Mouse (Mus musculus) liver, embryonic 14.5 days (tissue): Measurements from ENCODE around the gene Klf14. TPM values are rescaled to one million over a fixed set of nuclear protein-coding genes. Genes with fewer than 3 reads are reported as not detected.
A peak's percentile ranks its signal among the peaks of the same experiment; 100 is the strongest.

ENCODE experiments used
- ATAC-seq: fragments of 200-750 bp; cut with Nextera tagmentation; 2 replicates; pipeline ENCODE4 v1.8.0; 2017; ENCODE audit warnings: moderate number of reproducible peaks, mild to moderate bottlenecking, moderate library complexity; ENCODE audit not compliant: insufficient read depth
- DNase-seq, 3 experiments: peaks; one replicate each; pipeline ENCODE4 v3.0.0-alpha.2; 2012 to 2013; ENCODE audit warnings: low read depth in 3 of 3, low spot score in 3 of 3
- H3K27ac ChIP-seq: fragments of 300-500 bp; sonication (generic); 2 replicates; pipeline ENCODE4 v1.5.1; 2014; ENCODE audit warnings: moderate library complexity, mild to moderate bottlenecking, control low read depth, inconsistent platforms
- H3K27me3 ChIP-seq: fragments of 300-500 bp; sonication (generic); 2 replicates; pipeline ENCODE4 v1.6.1; 2014; ENCODE audit warnings: mild to moderate bottlenecking, low read length, moderate library complexity; ENCODE audit not compliant: control insufficient read depth, insufficient read depth
- H3K36me3 ChIP-seq: fragments of 300-500 bp; sonication (generic); replicated peaks from 2 replicates; pipeline ENCODE4 v1.6.1; 2014; ENCODE audit warnings: low read depth; ENCODE audit not compliant: control insufficient read depth, insufficient read depth
- H3K4me1 ChIP-seq, 2 experiments: fragments of 200-500 bp in 1 of 2; fragments of 300-500 bp in 1 of 2; sonication (generic) in 1 of 2; replicated peaks; 2 replicates each; pipeline ENCODE4 v1.6.1; 2012 to 2014; ENCODE audit warnings: antibody characterized with exemption in 1 of 2, inconsistent platforms in 1 of 2, low read length in 1 of 2; ENCODE audit not compliant: control insufficient read depth in 2 of 2, insufficient read depth in 2 of 2
- H3K4me2 ChIP-seq: fragments of 300-500 bp; sonication (generic); 2 replicates; pipeline ENCODE4 v1.6.1; 2014; ENCODE audit warnings: low read depth, mild to moderate bottlenecking, control low read depth, moderate library complexity
- H3K4me3 ChIP-seq, 2 experiments: fragments of 200-500 bp in 1 of 2; fragments of 300-500 bp in 1 of 2; sonication (generic) in 1 of 2; 2 replicates each; pipeline ENCODE4 v1.5.1; 2012 to 2014; ENCODE audit warnings: low read depth in 2 of 2, low read length in 2 of 2, mild to moderate bottlenecking in 2 of 2, control low read depth in 1 of 2, inconsistent platforms in 1 of 2, moderate library complexity in 1 of 2; ENCODE audit not compliant: insufficient read depth in 1 of 2
- H3K9ac ChIP-seq: fragments of 300-500 bp; sonication (generic); replicated peaks from 2 replicates; pipeline ENCODE4 v1.6.1; 2014; ENCODE audit warnings: mild to moderate bottlenecking, control low read depth, moderate library complexity
- H3K9me3 ChIP-seq: fragments of 300-500 bp; sonication (generic); 2 replicates; pipeline ENCODE4 v1.6.1; 2016; ENCODE audit warnings: low read length, mixed read lengths; ENCODE audit not compliant: control insufficient read depth
- CTCF ChIP-seq: IDR thresholded peaks from 2 replicates; pipeline ENCODE4 v1.5.1; 2016; ENCODE audit warnings: antibody characterized with exemption, low read depth, control low read depth
- EP300 ChIP-seq: IDR thresholded peaks from 2 replicates; pipeline ENCODE4 v1.6.1; 2016; ENCODE audit warnings: antibody characterized with exemption, low read depth
- WGBS: fragments of 180-500 bp; shearing (Covaris S2); extraction: QIAGEN DNeasy Blood & Tissue Kit; methylation state at CpG from one replicate; pipeline ENCODE4 v1.1.7; 2014; ENCODE audit not compliant: insufficient replicate concordance; 5-methylcytosine and 5-hydroxymethylcytosine counted together
- polyA plus RNA-seq, 2 experiments: library from polyadenylated mRNA; depleted of rRNA in 1 of 2; stranded (reverse) in 1 of 2; unstranded in 1 of 2; fragments of >200 nt; fragmentation: Nextera tagmentation in 1 of 2; extraction: Ambion mirVana in 1 of 2; gene quantifications; 2 replicates each; pipeline versions ENCODE4 v1.2.1 to v1.2.3; 2012 to 2014

The Klf14 gene
- polyA plus RNA-seq (2012; rRNA removed), result 0.11 and 0.17 TPM in 2 replicates
- 0.32 TPM in 2 replicates for polyA plus RNA-seq (2014; fragmentation: Nextera tagmentation; extraction: Ambion mirVana)

DNA sequence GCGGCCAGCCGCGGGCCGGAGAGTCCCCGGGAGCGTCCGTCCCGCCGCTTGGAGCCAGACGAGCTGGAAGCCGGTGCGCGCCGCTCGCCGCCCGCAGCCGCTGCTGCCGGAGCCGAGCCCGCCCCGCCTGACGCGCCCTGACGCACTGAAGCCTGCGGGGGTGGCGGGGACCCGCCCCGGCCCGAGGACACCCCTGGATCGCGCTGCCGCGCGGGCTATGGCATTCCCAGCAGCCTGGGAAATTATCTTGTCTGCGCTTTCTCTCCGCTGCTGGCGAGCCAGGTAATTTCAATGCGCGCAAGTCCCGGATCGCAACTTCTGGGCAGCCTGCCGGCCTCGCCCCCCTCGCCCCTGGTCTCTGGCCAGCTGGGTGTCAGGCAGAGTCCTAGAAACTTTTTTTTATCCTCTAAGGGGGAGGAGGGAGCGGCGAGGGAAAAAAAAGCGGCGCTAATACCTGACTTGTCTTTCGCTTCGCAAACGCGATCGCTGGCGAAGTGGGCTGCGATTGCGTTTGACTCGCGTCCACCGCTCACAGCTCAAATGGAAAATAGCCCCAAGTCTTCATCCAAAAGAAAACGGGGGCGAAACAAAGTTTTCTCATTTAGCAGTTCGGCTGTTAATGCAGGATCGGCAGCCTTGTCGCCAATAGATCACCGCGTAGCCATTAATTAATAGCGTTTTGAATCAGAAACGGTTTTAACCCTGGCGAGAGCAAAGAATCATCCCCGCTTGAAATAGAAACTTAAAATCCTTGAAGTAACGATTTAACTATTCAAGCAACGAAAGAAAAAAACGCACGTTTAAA lies at the start of gene Klf14:
Gene Klf14 (minus strand): TSS at position 343 of the 805 bp plus-strand sequence.
- Histone ChIP-seq H3K27me3 (peaks cover 51% of the 10 kb centered on the region), H3K9ac (no peak within 1 kb of the TSS), H3K9me3 (peaks cover 4% of the 10 kb centered on the region), H3K27ac (no peak within 1 kb of the TSS), H3K4me3 (peak within 1 kb of the TSS; percentile 35 to 41), H3K4me1 (no peaks in the 10 kb centered on the region), H3K4me2 (peak within 1 kb of the TSS; percentile 53), H3K36me3 (no peaks in the 10 kb centered on the region)
- no peak for TF ChIP-seq CTCF
- no peak for TF ChIP-seq EP300
- ATAC-seq (no peak), DNase-seq (no peak)
- 1% methylated on average over 73 of the region's 75 CpGs for WGBS

DNA sequence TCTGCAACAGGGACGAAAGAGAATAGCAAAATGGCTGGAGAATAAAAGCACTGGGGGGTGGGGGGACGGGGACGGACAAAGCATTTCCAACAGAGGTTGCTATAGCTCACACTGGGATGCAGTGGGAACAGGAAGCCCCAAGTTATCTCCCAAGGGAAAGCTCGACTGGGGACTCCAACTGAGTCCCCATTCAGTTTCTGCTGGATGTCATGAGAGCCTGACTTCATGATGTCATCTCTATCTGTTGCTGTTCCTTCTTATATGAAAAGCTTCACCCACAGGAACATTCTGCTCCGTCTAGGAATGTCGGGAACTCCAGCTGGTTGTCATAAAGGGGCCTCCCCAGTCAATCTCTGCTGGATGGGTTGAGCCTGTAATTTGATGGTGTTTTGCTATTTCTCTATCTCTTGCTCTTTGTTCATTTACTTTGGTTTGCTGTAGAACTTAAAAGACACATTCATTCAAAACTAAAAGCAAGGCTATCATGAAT lies 47.3 kb upstream of the Klf14 start:
- no peak for TF ChIP-seq CTCF
- no peak for TF ChIP-seq EP300
- WGBS, result 62% methylated on average over 6 of the region's 6 CpGs
- ATAC-seq (no peak), DNase-seq (no peak)
- Histone ChIP-seq H3K27me3 (no peaks in the 10 kb centered on the region), H3K9me3 (no peaks in the 10 kb centered on the region), H3K9ac (no peak overlapping the region), H3K36me3 (no peaks in the 10 kb centered on the region), H3K4me3 (no peak overlapping the region), H3K27ac (no peak overlapping the region), H3K4me2 (no peak overlapping the region), H3K4me1 (no peaks in the 10 kb centered on the region)

DNA sequence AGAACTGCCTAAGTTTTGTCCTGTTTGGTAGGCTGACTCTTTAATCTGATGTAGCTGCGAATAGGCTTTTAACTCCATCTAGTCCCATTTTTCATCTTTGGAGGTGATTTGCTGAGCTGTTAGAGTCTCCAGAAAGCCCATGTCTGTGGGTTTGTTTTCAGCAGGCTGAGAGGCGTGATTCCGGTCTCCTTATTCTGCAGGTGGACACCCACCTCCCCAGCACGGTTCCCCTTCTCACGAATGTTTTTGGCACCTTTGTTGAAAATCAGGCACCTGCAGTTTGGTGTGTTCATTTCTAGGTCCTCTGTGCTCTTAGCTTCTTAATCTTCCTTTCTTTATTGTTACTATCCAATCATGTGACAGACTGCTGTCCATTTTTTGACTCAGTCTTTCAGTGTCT lies 27.5 kb upstream of the Klf14 start:
- Histone ChIP-seq H3K27me3 (no peaks in the 10 kb centered on the region), H3K4me2 (no peak overlapping the region), H3K9ac (no peak overlapping the region), H3K36me3 (no peaks in the 10 kb centered on the region), H3K4me3 (no peak overlapping the region), H3K9me3 (no peaks in the 10 kb centered on the region), H3K4me1 (no peaks in the 10 kb centered on the region), H3K27ac (no peak overlapping the region)
- no peak for TF ChIP-seq CTCF
- TF ChIP-seq EP300, result no peak
- no peak for DNase-seq
- no peak for ATAC-seq
- WGBS, result 67% methylated on average over 5 of the region's 5 CpGs

DNA sequence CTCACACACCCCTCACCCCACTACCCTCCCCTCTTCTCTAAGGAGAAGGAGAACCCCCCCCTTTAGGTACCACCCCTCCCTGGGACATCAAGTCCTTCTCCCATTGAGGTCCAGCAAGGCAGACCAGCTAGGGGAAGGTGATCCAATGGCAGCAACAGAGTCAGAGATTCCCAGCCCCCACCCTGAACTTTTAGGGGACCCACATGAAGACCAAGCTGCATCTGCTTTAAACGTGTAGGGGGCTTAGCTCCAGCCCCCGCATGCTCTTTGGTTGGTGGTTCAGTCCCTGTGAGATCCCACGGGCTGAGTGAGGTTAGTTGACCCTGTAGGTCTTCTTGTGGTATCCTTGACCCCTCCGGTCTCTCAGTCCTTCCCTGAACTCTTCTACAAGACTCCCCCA lies 24.1 kb upstream of the Klf14 start:
- Histone ChIP-seq H3K4me1 (no peaks in the 10 kb centered on the region), H3K9me3 (no peaks in the 10 kb centered on the region), H3K27ac (no peak overlapping the region), H3K9ac (no peak overlapping the region), H3K27me3 (no peaks in the 10 kb centered on the region), H3K4me2 (no peak overlapping the region), H3K36me3 (no peaks in the 10 kb centered on the region), H3K4me3 (no peak overlapping the region)
- WGBS, result 60% methylated on average over 4 of the region's 4 CpGs
- ATAC-seq (no peak), DNase-seq (no peak)
- 0 out of 2 replicates have a peak, but pooled peaks have one; percentile 0 for TF ChIP-seq CTCF
- no peak for TF ChIP-seq EP300

DNA sequence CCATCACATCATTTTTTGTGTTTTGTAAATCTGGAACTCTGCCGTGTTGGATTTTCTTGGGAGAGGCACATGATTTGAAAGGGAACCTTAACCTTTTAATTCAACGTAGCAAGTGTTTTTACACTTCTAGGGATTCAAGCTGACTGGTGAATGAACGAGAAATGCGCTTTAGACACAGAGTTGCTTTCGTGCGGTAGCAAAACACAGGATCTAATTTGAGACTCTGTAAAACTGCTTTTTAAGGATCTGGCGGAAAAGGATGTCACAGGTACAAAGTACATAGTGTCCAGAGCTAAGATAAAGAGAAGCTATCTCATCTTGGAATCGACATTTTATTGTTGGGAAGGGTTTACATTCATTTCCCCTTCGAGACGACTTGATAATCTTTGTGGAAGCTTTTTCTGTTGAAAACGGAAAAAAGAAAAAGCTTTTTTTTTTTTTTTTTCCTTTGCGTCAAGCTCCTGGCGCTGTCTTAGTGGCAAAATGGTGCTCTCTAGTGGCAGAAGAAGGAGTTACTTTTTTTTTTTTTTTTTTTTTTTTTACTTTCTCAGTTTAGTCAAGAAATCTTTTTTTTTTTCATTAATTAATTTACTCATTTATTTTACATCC lies 23.6 kb upstream of the Klf14 start:
- no peak overlapping the region for H3K4me2 ChIP-seq
- no peak overlapping the region for H3K27ac ChIP-seq
- H3K4me3 ChIP-seq, result no peak overlapping the region
- no peaks in the 10 kb centered on the region for H3K4me1 ChIP-seq
- no peaks in the 10 kb centered on the region for H3K27me3 ChIP-seq
- no peaks in the 10 kb centered on the region for H3K9me3 ChIP-seq
- no peaks in the 10 kb centered on the region for H3K36me3 ChIP-seq
- H3K9ac ChIP-seq, result no peak overlapping the region
- no peak for DNase-seq
- no peak for ATAC-seq
- no peak for TF ChIP-seq EP300
- peak; percentile 33; the same call in 1 of the 2 replicates for TF ChIP-seq CTCF
- WGBS, result 14% methylated on average over 13 of the region's 13 CpGs
